Mouse (Mus musculus): ENCODE measurements around the gene Tspo2.

Tspo2 gene

GRCm38 (mm10) chr17:48417521-48417920, 33.8 kb downstream of the Tspo2 start:
- DNase-seq (ENCODE audit: low spot score), result no peak

- DNase-seq (ENCODE audit: low spot score), result no peak
These were observed 34.7 kb downstream of the Tspo2 start for GRCm38 (mm10) chr17:48416425-48417195.

GRCm38 (mm10) chr17:48416011-48416410, 35.3 kb downstream of the Tspo2 start:
- DNase-seq (ENCODE audit: low spot score), result no peak

GRCm38 (mm10) chr17:48411241-48411640, 40.1 kb downstream of the Tspo2 start:
- no peak for DNase-seq (ENCODE audit: low spot score)

- no peak for DNase-seq (ENCODE audit: low spot score)
These were observed 41.0 kb downstream of the Tspo2 start for GRCm38 (mm10) chr17:48410299-48410785.

GRCm38 (mm10) chr17:48409380-48410298, 41.7 kb downstream of the Tspo2 start, which contains the start of the genes Nfya and Oard1:
Gene Nfya, minus strand, starts transcription at chr17:48409906.
Gene Oard1, plus strand, starts transcription at chr17:48410014.
- peak; percentile 100 for DNase-seq (ENCODE audit: low spot score)

GRCm38 (mm10) chr17:48408526-48409291, 42.6 kb downstream of the Tspo2 start:
- DNase-seq (ENCODE audit: low spot score), result peak; percentile 46

- DNase-seq (ENCODE audit: low spot score), result no peak
These were observed 43.3 kb downstream of the Tspo2 start for GRCm38 (mm10) chr17:48407910-48408525.

- no peak for DNase-seq (ENCODE audit: low spot score)
These were observed 44.2 kb downstream of the Tspo2 start for GRCm38 (mm10) chr17:48407154-48407553.

GRCm38 (mm10) chr17:48404706-48405105, 46.6 kb downstream of the Tspo2 start:
- no peak for DNase-seq (ENCODE audit: low spot score)

GRCm38 (mm10) chr17:48403848-48404247, 47.5 kb downstream of the Tspo2 start:
- DNase-seq (ENCODE audit: low spot score), result no peak

- no peak for DNase-seq (ENCODE audit: low spot score)
These were observed 48.6 kb downstream of the Tspo2 start for GRCm38 (mm10) chr17:48402751-48403150.

GRCm38 (mm10) chr17:48401710-48402109, 49.6 kb downstream of the Tspo2 start:
- DNase-seq (ENCODE audit: low spot score), result no peak

All from ovary, postnatal 14 days (tissue).